Mouse (Mus musculus) embryonic facial prominence, embryonic 13.5 days (tissue): Measurements from ENCODE around the gene Ric8b. TPM values are rescaled to one million over a fixed set of nuclear protein-coding genes. Genes with fewer than 3 reads are reported as not detected.
A peak's percentile ranks its signal among the peaks of the same experiment; 100 is the strongest.

Source experiments
- ATAC-seq: fragments of 200-750 bp; cut with Nextera tagmentation; 2 replicates; pipeline ENCODE4 v1.8.0; 2017; ENCODE audit warnings: low read depth; ENCODE audit not compliant: insufficient number of reproducible peaks, insufficient read depth, low FRiP score, low TSS enrichment
- H3K27ac ChIP-seq: fragments of 300-500 bp; sonication (generic); 2 replicates; pipeline ENCODE4 v1.5.1; 2015; ENCODE audit warnings: moderate library complexity, mild to moderate bottlenecking, inconsistent platforms
- H3K27me3 ChIP-seq: fragments of 300-500 bp; sonication (generic); 2 replicates; pipeline ENCODE4 v1.6.1; 2015; ENCODE audit warnings: mild to moderate bottlenecking, inconsistent platforms
- H3K36me3 ChIP-seq: fragments of 300-500 bp; sonication (generic); 2 replicates; pipeline ENCODE4 v1.6.1; 2015; ENCODE audit warnings: mild to moderate bottlenecking, inconsistent platforms
- H3K4me1 ChIP-seq: fragments of 300-500 bp; sonication (generic); 2 replicates; pipeline ENCODE4 v1.6.1; 2015; ENCODE audit warnings: inconsistent platforms
- H3K4me2 ChIP-seq: fragments of 300-500 bp; sonication (generic); 2 replicates; pipeline ENCODE4 v1.6.1; 2015; ENCODE audit warnings: moderate library complexity, mild to moderate bottlenecking, inconsistent platforms
- H3K4me3 ChIP-seq: fragments of 300-500 bp; sonication (generic); 2 replicates; pipeline ENCODE4 v1.5.1; 2015; ENCODE audit warnings: mild to moderate bottlenecking, inconsistent platforms
- H3K9ac ChIP-seq: fragments of 300-500 bp; sonication (generic); 2 replicates; pipeline ENCODE4 v1.6.1; 2015; ENCODE audit warnings: mild to moderate bottlenecking, inconsistent platforms
- H3K9me3 ChIP-seq: fragments of 300-500 bp; sonication (generic); 2 replicates; pipeline ENCODE4 v1.6.1; 2016; ENCODE audit warnings: inconsistent platforms
- WGBS: fragments of 180-500 bp; shearing (Covaris S2); methylation state at CpG from one replicate; pipeline ENCODE4 v1.1.7; 2015; ENCODE audit warnings: mixed read lengths; 5-methylcytosine and 5-hydroxymethylcytosine counted together
- polyA plus RNA-seq: library from polyadenylated mRNA; unstranded; fragments of >200 nt; fragmentation: Nextera tagmentation; extraction: Ambion mirVana; gene quantifications from 2 replicates; pipeline ENCODE4 v1.2.1, GENCODE M21; 2015

Gene Ric8b
- polyA plus RNA-seq, 1 experiment from 2014 or later, result 23.0 TPM

DNA sequence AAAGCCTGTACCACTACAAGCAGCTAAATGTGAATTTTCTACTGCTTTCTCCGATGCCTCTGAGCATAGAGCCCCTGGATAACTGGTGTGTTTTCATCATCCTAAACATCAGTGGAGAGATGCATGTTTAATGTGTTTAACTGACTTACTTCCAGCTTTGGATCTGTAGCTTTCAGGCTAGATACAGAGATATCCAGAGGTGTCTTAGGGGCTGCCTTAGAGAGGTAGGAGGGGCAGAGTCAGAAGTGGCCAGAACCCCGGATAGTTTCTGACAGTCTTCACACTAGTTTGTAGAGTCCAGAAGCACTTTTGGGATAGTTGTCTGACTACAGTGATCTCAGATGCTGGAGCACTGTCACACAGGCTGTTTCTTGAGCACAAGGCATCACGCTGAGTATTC, 77.6 kb downstream of the Ric8b start:
- 83% methylated on average over 3 of the region's 3 CpGs for WGBS
- Histone ChIP-seq H3K36me3 (peaks cover 32% of the 10 kb centered on the region), H3K27me3 (no peaks in the 10 kb centered on the region), H3K4me1 (no peaks in the 10 kb centered on the region), H3K27ac (no peak overlapping the region), H3K9ac (no peak overlapping the region), H3K9me3 (no peaks in the 10 kb centered on the region), H3K4me3 (no peak overlapping the region), H3K4me2 (no peak overlapping the region)
- ATAC-seq, result no peak

DNA sequence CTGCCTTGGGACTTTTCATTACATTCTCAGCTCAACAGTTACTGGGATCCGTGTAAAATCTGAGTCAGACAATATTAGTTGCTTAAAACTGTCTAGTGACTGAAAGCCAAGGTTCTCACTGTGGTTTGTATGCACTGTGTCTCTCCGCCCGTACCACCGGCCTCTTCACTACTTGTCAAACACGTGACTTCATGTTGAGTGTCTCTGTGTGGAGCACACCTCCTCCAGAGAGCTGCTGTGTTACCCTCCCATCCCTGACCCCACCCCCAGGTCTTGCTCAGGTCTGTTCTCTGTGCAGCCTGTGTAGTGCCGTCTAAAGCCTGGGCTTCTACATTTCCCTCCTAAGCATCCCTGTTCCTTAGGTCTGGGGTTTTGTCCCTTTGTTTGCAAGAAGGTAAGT, 79.0 kb downstream of the Ric8b start:
- Histone ChIP-seq H3K9ac (no peak overlapping the region), H3K36me3 (peaks cover 31% of the 10 kb centered on the region), H3K4me1 (no peaks in the 10 kb centered on the region), H3K27ac (no peak overlapping the region), H3K27me3 (no peaks in the 10 kb centered on the region), H3K9me3 (no peaks in the 10 kb centered on the region), H3K4me2 (no peak overlapping the region), H3K4me3 (no peak overlapping the region)
- no peak for ATAC-seq
- WGBS, result 86% methylated on average over 6 of the region's 6 CpGs

DNA sequence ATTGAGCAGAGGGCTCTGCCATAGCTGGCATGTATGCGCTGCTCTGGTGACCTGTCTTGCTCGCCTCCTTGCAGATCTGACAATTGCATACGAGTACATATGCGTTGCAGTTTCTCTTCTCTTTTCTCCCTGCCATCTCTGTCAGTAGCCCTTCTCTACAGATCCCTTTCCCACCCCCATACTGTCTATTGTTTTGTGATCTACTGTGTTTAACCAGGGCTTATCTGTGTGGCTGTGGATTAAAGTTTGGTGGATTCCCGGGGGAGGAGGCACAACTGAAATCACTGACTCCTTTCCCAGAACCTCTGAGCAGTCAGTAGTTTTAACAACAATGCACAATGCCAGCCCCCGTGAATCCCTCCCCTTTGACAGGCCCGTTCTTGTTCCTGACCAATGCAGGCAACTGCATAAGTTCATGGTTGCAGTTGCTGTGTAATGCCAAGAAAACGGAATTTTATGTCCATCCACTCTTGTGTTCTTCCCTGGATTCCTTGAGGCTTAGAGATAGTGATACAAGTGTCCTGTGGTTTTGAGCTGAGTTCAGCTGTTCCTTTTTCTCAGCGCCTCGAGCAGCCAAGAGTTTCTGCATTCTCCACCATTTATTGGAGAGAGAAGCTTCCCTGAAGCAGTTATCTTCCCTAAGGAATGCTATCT, 80.3 kb downstream of the Ric8b start:
- Histone ChIP-seq H3K9me3 (no peaks in the 10 kb centered on the region), H3K9ac (no peak overlapping the region), H3K4me3 (no peak overlapping the region), H3K4me2 (no peak overlapping the region), H3K36me3 (peaks cover 23% of the 10 kb centered on the region), H3K27ac (peak overlapping the region; percentile 35; the same call in 1 of the 2 replicates), H3K4me1 (no peaks in the 10 kb centered on the region), H3K27me3 (no peaks in the 10 kb centered on the region)
- no peak for ATAC-seq
- 72% methylated on average over 10 of the region's 10 CpGs for WGBS

DNA sequence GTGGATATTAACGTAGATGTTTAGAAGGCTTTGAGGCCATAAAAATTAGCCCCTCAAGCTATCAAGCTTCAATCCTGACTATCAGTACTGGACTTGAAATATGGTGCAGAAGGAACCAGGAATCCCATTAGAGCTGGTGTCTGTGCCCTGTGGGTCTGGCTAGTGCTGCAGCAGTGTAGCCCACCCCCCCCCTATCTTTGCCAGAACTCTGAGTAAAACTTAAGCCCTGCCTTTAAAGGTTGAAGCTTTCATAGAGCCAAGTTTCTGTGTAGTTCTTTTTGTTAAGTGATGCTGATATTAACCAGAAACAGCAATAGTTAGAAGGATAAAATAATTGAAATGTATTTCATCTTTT, 80.8 kb downstream of the Ric8b start:
- Histone ChIP-seq H3K4me1 (no peaks in the 10 kb centered on the region), H3K36me3 (peaks cover 23% of the 10 kb centered on the region), H3K9me3 (no peaks in the 10 kb centered on the region), H3K27me3 (no peaks in the 10 kb centered on the region), H3K9ac (no peak overlapping the region), H3K4me2 (no peak overlapping the region), H3K27ac (peak overlapping the region; percentile 35; the same call in 1 of the 2 replicates), H3K4me3 (no peak overlapping the region)
- WGBS, result 74% methylated on average over 1 of the region's 1 CpGs
- no peak for ATAC-seq

DNA sequence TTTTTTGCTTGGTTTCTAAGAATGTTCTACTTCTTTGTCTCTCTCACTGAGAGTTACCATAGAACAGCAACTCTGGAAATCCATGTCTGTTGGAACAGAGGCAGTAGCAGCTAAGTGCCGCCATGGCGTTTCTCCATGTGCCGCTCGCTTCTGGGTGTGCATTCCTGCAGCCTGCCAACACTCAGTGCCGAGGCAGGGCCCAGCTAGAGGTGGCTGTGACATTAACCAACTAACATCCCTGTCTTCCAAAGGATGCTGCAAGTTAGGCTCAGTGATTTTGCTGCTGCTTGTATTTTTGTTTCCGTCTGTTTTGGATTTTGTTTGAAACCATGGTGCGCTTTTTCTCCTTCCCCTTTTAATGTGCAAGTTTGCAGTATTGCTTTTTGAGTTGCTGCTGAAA, 84.5 kb downstream of the Ric8b start:
- Histone ChIP-seq H3K4me3 (no peak overlapping the region), H3K36me3 (peaks cover 15% of the 10 kb centered on the region; the same call in 1 of the 2 replicates), H3K4me2 (no peak overlapping the region), H3K27me3 (no peaks in the 10 kb centered on the region), H3K27ac (no peak overlapping the region), H3K9me3 (no peaks in the 10 kb centered on the region), H3K4me1 (no peaks in the 10 kb centered on the region), H3K9ac (no peak overlapping the region)
- WGBS, result 67% methylated on average over 7 of the region's 7 CpGs
- no peak for ATAC-seq

DNA sequence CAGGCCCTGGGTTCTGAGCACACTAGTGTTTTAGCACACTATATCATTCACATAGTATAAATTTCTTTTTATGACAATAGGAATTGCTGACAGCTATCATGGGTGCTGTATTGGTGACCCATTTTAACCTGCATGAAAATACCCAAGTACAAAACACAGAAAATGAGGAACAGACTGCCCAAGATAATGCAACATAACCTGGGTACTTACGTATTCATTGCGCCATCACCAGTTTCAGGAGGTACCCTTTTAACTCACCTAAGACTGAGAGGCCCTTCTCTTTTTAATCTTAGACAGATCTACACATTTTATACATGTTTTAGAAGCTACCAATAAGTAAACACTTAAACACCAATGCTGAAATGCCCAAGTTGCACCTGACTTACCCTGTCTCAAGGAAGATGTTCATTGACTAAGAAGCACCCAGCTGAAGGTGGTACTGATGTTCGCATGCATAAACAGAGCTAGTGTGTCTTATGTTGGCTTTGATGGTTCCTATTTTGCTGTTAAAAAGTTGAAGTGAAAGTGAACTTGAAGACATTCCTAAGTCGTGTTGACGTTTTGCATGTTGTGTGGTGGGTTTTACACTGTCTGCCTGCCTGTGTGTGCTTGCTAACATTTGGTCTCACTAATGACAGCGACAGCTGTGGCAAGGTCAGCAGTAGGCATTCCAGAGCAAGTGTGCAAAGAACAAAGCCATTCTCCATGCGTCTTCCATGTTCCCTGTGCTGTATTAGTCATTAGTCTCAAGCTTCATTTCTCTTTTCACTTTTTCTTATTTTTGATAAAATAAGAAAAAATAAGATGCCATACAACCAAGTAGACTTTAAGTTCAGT, 86.0 kb downstream of the Ric8b start:
- WGBS, result 90% methylated on average over 7 of the region's 7 CpGs
- no peaks in the 10 kb centered on the region for H3K4me1 ChIP-seq
- no peak overlapping the region for H3K27ac ChIP-seq
- H3K9ac ChIP-seq, result no peak overlapping the region
- H3K36me3 ChIP-seq, result peaks cover 15% of the 10 kb centered on the region; the same call in 1 of the 2 replicates
- H3K9me3 ChIP-seq, result no peaks in the 10 kb centered on the region
- no peak overlapping the region for H3K4me2 ChIP-seq
- H3K27me3 ChIP-seq, result no peaks in the 10 kb centered on the region
- H3K4me3 ChIP-seq, result no peak overlapping the region
- ATAC-seq, result no peak

DNA sequence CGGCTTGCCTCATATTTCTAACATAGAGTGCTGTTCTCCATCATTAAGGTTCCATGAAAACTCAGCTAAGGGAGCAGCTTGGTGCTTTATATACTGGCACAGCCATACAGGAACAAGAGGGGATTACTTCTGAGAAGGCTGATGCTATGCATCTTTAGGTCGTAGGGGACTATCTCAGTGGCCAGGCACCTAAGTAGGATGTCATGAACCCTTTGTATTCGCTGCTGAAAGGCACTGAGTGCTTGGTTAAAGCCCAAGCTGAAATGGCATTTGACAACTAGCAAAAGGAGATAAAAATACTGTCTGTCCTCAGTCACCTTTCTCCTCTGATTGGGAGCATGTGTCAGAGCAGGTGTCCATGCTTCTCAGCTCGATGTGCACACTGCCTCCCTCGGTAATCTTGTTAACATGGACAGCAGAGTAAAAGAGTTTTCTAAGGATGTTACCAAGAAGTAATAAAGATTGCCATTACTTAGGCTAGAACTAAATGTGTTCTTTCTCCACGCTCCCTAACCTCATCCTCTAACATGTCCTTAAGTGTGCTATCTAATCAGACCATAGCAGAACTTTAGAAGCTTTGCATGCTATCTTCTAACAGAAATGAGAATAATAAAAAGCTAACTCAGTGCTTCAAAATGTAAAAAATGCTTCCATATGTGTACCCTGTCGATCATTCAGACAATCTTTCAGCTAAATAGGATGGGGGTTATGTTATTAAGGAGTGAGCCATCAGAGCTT, 89.3 kb downstream of the Ric8b start:
- Histone ChIP-seq H3K9ac (no peak overlapping the region), H3K4me3 (no peak overlapping the region), H3K27ac (no peak overlapping the region), H3K27me3 (no peaks in the 10 kb centered on the region), H3K4me1 (no peaks in the 10 kb centered on the region), H3K4me2 (no peak overlapping the region), H3K9me3 (no peaks in the 10 kb centered on the region), H3K36me3 (peaks cover 25% of the 10 kb centered on the region)
- WGBS, result 80% methylated on average over 7 of the region's 7 CpGs
- ATAC-seq, result no peak

DNA sequence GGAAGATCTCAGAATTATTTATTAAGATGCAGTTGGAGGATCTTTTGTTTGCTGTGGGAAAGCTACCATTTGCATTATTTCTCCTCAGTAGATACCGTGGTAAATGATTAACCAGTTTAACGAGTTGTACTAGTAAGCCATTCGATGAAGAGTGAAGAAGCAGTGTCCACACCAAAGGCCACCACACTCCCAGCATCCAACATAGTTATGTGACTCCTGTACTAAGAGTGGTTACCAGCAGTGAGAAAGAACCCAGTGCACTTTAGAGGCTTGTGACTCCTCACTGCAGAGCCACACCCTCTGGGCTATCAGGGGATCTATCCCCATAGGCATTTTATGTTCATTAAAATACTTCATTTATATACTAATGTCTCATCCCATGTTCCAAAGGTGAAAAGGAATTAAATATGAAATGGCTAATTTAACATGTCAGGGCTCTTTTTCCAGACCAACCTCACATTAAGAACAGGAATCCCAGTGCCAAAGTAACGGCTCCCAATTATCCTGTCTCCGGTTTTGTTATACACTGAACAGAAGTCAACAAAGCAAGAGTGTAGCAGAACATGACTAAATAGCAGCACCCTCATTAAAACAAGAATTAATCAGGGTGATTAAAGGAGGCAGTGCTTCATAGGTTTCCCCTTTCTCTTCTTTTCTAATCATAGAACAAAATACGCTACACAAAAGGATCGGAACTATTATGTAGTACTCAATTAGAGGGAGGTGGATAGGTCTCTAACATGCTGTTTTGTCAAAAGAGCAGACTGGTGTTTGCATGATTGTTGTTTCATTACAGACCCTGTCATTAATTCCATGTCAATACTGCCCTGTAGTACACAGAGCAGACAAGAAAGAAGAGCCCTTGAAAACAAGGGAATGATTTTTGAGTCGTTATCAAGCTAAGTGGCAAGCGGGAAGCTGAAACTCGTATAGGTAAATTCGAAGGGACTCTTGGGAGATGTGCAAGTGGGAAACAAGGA, 90.7 kb downstream of the Ric8b start:
- 78% methylated on average over 11 of the region's 11 CpGs for WGBS
- Histone ChIP-seq H3K27me3 (no peaks in the 10 kb centered on the region), H3K4me1 (no peaks in the 10 kb centered on the region), H3K4me2 (no peak overlapping the region), H3K36me3 (peaks cover 32% of the 10 kb centered on the region), H3K27ac (no peak overlapping the region), H3K4me3 (no peak overlapping the region), H3K9me3 (no peaks in the 10 kb centered on the region), H3K9ac (no peak overlapping the region)
- no peak for ATAC-seq

DNA sequence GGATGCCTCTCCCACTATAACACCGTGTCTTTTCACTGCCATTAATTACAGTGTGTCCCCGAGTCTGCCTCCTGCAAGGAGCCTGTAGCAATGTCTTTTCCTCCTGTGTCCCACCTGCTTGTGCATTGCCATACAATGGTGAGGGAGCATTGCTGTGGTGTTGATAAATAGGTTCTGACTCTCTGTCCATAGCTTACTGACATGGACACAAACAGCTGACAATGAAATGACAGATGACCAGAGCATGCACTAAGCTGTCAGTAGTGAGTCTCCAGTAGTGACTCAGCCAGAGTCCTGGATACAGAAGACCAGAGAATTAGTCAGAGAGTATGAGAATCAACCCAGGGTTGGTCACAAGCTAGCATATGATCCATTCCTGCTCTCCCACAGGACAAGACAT, 93.7 kb downstream of the Ric8b start:
- Histone ChIP-seq H3K9me3 (no peaks in the 10 kb centered on the region), H3K36me3 (peaks cover 36% of the 10 kb centered on the region), H3K27me3 (no peaks in the 10 kb centered on the region), H3K4me2 (no peak overlapping the region), H3K27ac (no peak overlapping the region), H3K4me1 (no peaks in the 10 kb centered on the region), H3K4me3 (no peak overlapping the region), H3K9ac (no peak overlapping the region)
- ATAC-seq, result no peak
- 61% methylated on average over 2 of the region's 2 CpGs for WGBS

DNA sequence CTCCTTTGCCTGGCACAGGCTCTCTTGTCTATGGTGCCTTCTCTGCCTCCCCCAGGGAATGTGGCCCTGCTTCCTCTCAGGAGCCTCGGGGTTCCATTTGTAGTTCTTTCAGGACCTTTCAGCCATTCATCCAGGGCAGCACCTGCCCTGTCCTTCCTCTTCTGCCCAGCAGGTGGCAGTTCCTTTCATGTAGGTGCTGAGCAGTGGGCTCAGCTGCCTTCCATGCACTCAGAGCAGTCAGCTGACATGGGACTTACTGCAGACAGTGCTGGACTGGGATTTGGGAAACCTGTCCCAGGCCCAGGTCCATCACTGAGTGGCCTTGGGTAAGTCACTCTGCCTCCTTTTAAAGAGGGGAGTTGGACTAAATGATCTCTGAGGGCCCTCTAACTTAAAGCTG, 96.0 kb downstream of the Ric8b start:
- no peaks in the 10 kb centered on the region for H3K27me3 ChIP-seq
- no peak overlapping the region for H3K27ac ChIP-seq
- H3K9ac ChIP-seq, result no peak overlapping the region
- ATAC-seq, result no peak
- no peaks in the 10 kb centered on the region for H3K4me1 ChIP-seq
- no peak overlapping the region for H3K4me3 ChIP-seq
- no peaks in the 10 kb centered on the region for H3K9me3 ChIP-seq
- H3K36me3 ChIP-seq, result peaks cover 54% of the 10 kb centered on the region
- H3K4me2 ChIP-seq, result no peak overlapping the region
- WGBS, result 13% methylated on average over 1 of the region's 1 CpGs

DNA sequence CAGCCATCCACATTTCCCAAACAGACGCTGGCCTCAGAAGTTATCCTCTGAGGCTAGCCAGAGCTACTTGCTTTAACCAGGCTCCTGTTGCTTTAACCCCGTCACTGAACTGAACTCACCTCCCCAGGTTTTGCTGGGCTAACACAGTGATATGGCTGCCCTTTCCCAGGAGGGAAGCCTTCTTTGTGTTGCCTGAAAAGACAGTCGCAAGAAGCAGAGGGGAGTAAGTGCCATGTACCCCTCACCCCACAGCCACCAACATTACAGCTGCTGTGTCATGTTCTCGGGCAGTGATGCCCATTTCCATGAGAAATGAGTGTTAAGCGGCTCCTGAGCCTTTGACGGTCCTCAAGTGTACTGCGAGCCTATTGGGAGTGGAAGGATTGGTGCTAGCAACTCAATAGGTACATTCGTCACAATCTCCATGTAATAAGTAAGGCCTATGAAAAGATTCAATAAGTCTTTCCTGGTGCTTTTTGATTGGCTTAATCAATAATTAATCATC, 96.6 kb downstream of the Ric8b start:
- H3K4me1 ChIP-seq, result no peaks in the 10 kb centered on the region
- H3K4me3 ChIP-seq, result no peak overlapping the region
- WGBS, result 85% methylated on average over 8 of the region's 8 CpGs
- no peak overlapping the region for H3K27ac ChIP-seq
- no peak overlapping the region for H3K9ac ChIP-seq
- ATAC-seq, result no peak
- no peaks in the 10 kb centered on the region for H3K27me3 ChIP-seq
- H3K9me3 ChIP-seq, result no peaks in the 10 kb centered on the region
- no peak overlapping the region for H3K4me2 ChIP-seq
- H3K36me3 ChIP-seq, result peaks cover 59% of the 10 kb centered on the region
